Mouse (Mus musculus): ENCODE results near the gene Chga. TPM values are rescaled to one million over a fixed set of nuclear protein-coding genes. Genes with fewer than 3 reads are reported as not detected.

Chga gene
- not detected in 2 replicates for polyA plus RNA-seq (2012; ENCODE audit: insufficient read depth, insufficient read length, missing spikeins)

- Histone ChIP-seq H3K4me3 (ENCODE audit: insufficient read depth, low read length) (no peak within 1 kb of the TSS), H3K4me1 (ENCODE audit: control insufficient read depth, insufficient read depth, low read length) (no peaks in the 10 kb centered on the region), H3K27ac (ENCODE audit: insufficient read depth, low read depth, low read length) (no peak within 1 kb of the TSS)
- TF ChIP-seq CTCF (IDR thresholded peaks at IDR 0.05; ENCODE audit: low read depth, low read length) (no peak), POLR2A (IDR thresholded peaks at IDR 0.05; ENCODE audit: borderline replicate concordance, low read depth, low read length) (no peak)
Observed at GRCm38 (mm10) chr12:102554721-102555516, at the start of gene Chga. Gene Chga, plus strand, starts transcription at chr12:102554969.

GRCm38 (mm10) chr12:102505131-102505713, 49.5 kb upstream of the Chga start:
- peaks cover 8% of the 10 kb centered on the region for H3K4me1 ChIP-seq (ENCODE audit: control insufficient read depth, insufficient read depth, low read length)
- TF ChIP-seq POLR2A (IDR thresholded peaks at IDR 0.05; ENCODE audit: borderline replicate concordance, low read depth, low read length) (no peak), CTCF (IDR thresholded peaks at IDR 0.05; ENCODE audit: low read depth, low read length) (no peak)
- H3K27ac ChIP-seq (ENCODE audit: insufficient read depth, low read depth, low read length), result no peak overlapping the region
- H3K4me3 ChIP-seq (ENCODE audit: insufficient read depth, low read length), result no peak overlapping the region

GRCm38 (mm10) chr12:102505949-102506348, 48.8 kb upstream of the Chga start:
- no peak for TF ChIP-seq CTCF (IDR thresholded peaks at IDR 0.05; ENCODE audit: low read depth, low read length)
- no peak for TF ChIP-seq POLR2A (IDR thresholded peaks at IDR 0.05; ENCODE audit: borderline replicate concordance, low read depth, low read length)
- peaks cover 7% of the 10 kb centered on the region for H3K4me1 ChIP-seq (ENCODE audit: control insufficient read depth, insufficient read depth, low read length)
- no peak overlapping the region for H3K4me3 ChIP-seq (ENCODE audit: insufficient read depth, low read length)
- no peak overlapping the region for H3K27ac ChIP-seq (ENCODE audit: insufficient read depth, low read depth, low read length)

DNA sequence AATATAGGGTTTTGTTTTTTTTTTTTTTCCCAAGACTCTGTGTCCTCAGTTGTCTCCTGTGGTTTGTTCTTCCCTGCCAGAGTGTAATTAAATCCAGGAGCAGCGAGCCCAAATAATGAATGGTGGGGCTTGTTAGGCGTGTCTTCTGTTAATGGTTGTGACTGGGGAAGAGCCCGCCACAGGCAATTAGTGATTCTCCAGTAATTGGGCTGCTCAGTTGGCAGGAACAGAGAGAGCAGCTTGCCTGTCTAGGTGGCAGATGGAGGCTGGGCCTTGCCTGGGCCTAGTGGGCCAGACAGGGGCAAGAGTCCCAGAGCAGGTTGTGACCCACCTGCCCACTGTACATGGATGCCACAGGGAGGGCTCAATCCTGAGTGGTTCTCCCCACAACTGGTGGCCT, 43.4 kb upstream of the Chga start:
- Histone ChIP-seq H3K4me3 (ENCODE audit: insufficient read depth, low read length) (no peak overlapping the region), H3K4me1 (ENCODE audit: control insufficient read depth, insufficient read depth, low read length) (peaks cover 9% of the 10 kb centered on the region), H3K27ac (ENCODE audit: insufficient read depth, low read depth, low read length) (no peak overlapping the region)
- TF ChIP-seq POLR2A (IDR thresholded peaks at IDR 0.05; ENCODE audit: borderline replicate concordance, low read depth, low read length) (no peak), CTCF (IDR thresholded peaks at IDR 0.05; ENCODE audit: low read depth, low read length) (no peak)

- H3K4me1 ChIP-seq (ENCODE audit: control insufficient read depth, insufficient read depth, low read length), result peaks cover 15% of the 10 kb centered on the region
- no peak overlapping the region for H3K27ac ChIP-seq (ENCODE audit: insufficient read depth, low read depth, low read length)
- no peak for TF ChIP-seq CTCF (IDR thresholded peaks at IDR 0.05; ENCODE audit: low read depth, low read length)
- TF ChIP-seq POLR2A (IDR thresholded peaks at IDR 0.05; ENCODE audit: borderline replicate concordance, low read depth, low read length), result no peak
- no peak overlapping the region for H3K4me3 ChIP-seq (ENCODE audit: insufficient read depth, low read length)
Observed at GRCm38 (mm10) chr12:102514151-102514550, 40.6 kb upstream of the Chga start.

- TF ChIP-seq POLR2A (IDR thresholded peaks at IDR 0.05; ENCODE audit: borderline replicate concordance, low read depth, low read length), result no peak
- TF ChIP-seq CTCF (IDR thresholded peaks at IDR 0.05; ENCODE audit: low read depth, low read length), result no peak
- H3K27ac ChIP-seq (ENCODE audit: insufficient read depth, low read depth, low read length), result no peak overlapping the region
Observed at GRCm38 (mm10) chr12:102514751-102515150, 40.0 kb upstream of the Chga start.

GRCm38 (mm10) chr12:102516151-102516550, 38.6 kb upstream of the Chga start:
- no peak overlapping the region for H3K4me3 ChIP-seq (ENCODE audit: insufficient read depth, low read length)
- H3K27ac ChIP-seq (ENCODE audit: insufficient read depth, low read depth, low read length), result no peak overlapping the region
- TF ChIP-seq POLR2A (IDR thresholded peaks at IDR 0.05; ENCODE audit: borderline replicate concordance, low read depth, low read length) (no peak), CTCF (IDR thresholded peaks at IDR 0.05; ENCODE audit: low read depth, low read length) (no peak)
- peaks cover 8% of the 10 kb centered on the region for H3K4me1 ChIP-seq (ENCODE audit: control insufficient read depth, insufficient read depth, low read length)

More at GRCm38 (mm10) chr12:102514751-102515150, 40.0 kb upstream of the Chga start:
- Histone ChIP-seq H3K4me1 (ENCODE audit: control insufficient read depth, insufficient read depth, low read length) (peaks cover 14% of the 10 kb centered on the region), H3K4me3 (ENCODE audit: insufficient read depth, low read length) (no peak overlapping the region)

DNA sequence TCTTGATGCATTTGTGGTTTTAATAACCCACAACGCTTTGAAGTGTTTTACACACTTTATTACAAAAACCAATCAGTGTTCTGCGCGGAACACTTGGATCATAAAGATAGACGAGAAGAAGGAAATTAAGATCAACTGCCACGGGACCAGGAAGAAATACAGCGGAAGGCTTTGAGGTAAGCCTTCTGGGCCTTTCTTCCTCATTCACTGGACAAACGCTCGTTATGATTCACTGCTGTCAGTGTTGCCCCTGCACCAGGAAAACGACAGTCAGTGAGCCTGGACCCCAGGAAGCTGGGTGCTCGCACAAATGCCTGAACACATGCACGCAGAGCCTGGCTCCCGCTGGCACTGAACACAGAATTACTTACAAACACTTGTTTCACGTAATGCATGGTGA, 37.1 kb upstream of the Chga start:
- no peak overlapping the region; the same call in 1 of the 2 replicates for H3K4me3 ChIP-seq (ENCODE audit: insufficient read depth, low read length)
- no peak for TF ChIP-seq POLR2A (IDR thresholded peaks at IDR 0.05; ENCODE audit: borderline replicate concordance, low read depth, low read length)
- no peak for TF ChIP-seq CTCF (IDR thresholded peaks at IDR 0.05; ENCODE audit: low read depth, low read length)
- H3K4me1 ChIP-seq (ENCODE audit: control insufficient read depth, insufficient read depth, low read length), result peaks cover 8% of the 10 kb centered on the region

DNA sequence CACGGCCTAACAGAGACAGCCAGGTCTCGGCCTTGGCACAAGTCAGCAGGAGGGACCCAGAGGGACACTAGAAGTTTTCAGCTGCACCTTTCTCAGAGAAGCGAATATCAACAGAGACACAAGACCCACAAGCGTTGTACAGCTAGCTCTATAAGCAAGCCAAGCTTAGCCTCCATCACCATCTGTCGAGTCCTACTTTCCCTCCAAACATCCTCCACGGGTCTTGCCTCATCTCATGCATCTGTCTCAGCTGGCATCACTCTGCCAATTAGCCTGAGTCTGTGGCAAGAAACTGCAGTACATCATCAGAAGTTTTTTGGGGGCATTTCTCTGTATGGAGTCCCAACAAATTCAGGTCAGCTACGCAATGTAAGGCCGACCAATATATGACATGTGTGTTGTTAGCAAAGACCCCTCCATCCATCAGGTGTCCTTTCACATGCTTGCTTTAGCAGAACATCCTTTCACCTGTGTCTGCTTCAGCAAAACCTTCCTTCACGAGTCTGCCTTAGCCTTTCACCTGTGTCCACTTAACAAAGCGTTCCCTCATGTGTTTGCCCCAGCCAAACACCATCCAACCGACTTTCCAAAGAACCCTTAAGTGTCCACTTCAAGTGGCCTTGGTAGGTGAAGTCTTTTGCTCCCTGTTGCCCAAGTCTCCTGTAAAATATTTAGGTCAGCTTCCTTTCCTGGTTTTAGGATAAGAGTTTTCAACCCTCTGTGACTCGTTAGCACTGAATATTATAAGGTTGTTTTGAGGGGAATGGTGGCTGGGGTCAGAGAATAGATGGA, 34.6 kb upstream of the Chga start:
- no peak for TF ChIP-seq CTCF (IDR thresholded peaks at IDR 0.05; ENCODE audit: low read depth, low read length)
- TF ChIP-seq POLR2A (IDR thresholded peaks at IDR 0.05; ENCODE audit: borderline replicate concordance, low read depth, low read length), result no peak
- Histone ChIP-seq H3K4me3 (ENCODE audit: insufficient read depth, low read length) (no peak overlapping the region), H3K4me1 (ENCODE audit: control insufficient read depth, insufficient read depth, low read length) (peaks cover 14% of the 10 kb centered on the region), H3K27ac (ENCODE audit: insufficient read depth, low read depth, low read length) (no peak overlapping the region)

More for the DNA sequence above, 37.1 kb upstream of the Chga start:
- peak overlapping the region; percentile 79 for H3K27ac ChIP-seq (ENCODE audit: insufficient read depth, low read depth, low read length)
